Mouse (Mus musculus) myocyte (in vitro differentiated cells): Measurements from ENCODE around the gene Xrcc4. TPM values are rescaled to one million over a fixed set of nuclear protein-coding genes. Genes with fewer than 3 reads are reported as not detected.
"Not testable (repeated sequence)": the region's sequence is repeated elsewhere in the genome, so short reads cannot be mapped to it uniquely, and the experiment has no call there.

ENCODE experiments used
- H3K27me3 ChIP-seq: one replicate; pipeline ENCODE4 v1.6.1; 2011; ENCODE audit not compliant: control insufficient read depth, insufficient read depth, insufficient read length
- H3K36me3 ChIP-seq: one replicate; pipeline ENCODE4 v1.6.1; 2011; ENCODE audit not compliant: control insufficient read depth, insufficient read depth
- H3K4me2 ChIP-seq: one replicate; pipeline ENCODE4 v1.6.1; 2011; ENCODE audit warnings: low read depth, control low read depth
- H3K4me3 ChIP-seq: one replicate; pipeline ENCODE4 v1.5.1; 2011; ENCODE audit warnings: mild to moderate bottlenecking, control low read depth, moderate library complexity
- H3K79me2 ChIP-seq: one replicate; pipeline ENCODE4 v1.6.1; 2011; ENCODE audit not compliant: control insufficient read depth, insufficient read depth
- H3ac ChIP-seq: one replicate; pipeline ENCODE4 v1.6.1; 2011; ENCODE audit not compliant: control insufficient read depth, insufficient read length
- CEBPB ChIP-seq: IDR thresholded peaks from 2 replicates; pipeline ENCODE4 v1.6.1; 2011; ENCODE audit warnings: mild to moderate bottlenecking, moderate library complexity; ENCODE audit not compliant: poor library complexity, insufficient read depth, severe bottlenecking
- E2F4 ChIP-seq: IDR thresholded peaks from one replicate; pipeline ENCODE4 v1.6.1; 2011; ENCODE audit warnings: mild to moderate bottlenecking, control low read depth, moderate library complexity; ENCODE audit not compliant: insufficient read depth
- MAX ChIP-seq: IDR thresholded peaks from one replicate; pipeline ENCODE4 v1.6.1; 2011; ENCODE audit warnings: low read depth, mild to moderate bottlenecking, control low read depth
- MYOD1 ChIP-seq, 3 experiments: IDR thresholded peaks; one replicate each; pipeline ENCODE4 v1.6.1; 2011; ENCODE audit warnings: control low read depth in 2 of 3, low read depth in 2 of 3, mild to moderate bottlenecking in 2 of 3, moderate library complexity in 1 of 3; ENCODE audit not compliant: insufficient read length in 2 of 3, control insufficient read depth in 1 of 3
- MYOG ChIP-seq, 3 experiments: IDR thresholded peaks; one replicate each; pipeline ENCODE4 v1.6.1; 2011; ENCODE audit warnings: control low read depth in 2 of 3, low read depth in 2 of 3, mild to moderate bottlenecking in 2 of 3; ENCODE audit not compliant: insufficient read length in 2 of 3, control insufficient read depth in 1 of 3, insufficient read depth in 1 of 3
- POLR2A ChIP-seq: IDR thresholded peaks from one replicate; pipeline ENCODE4 v1.6.1; 2011; ENCODE audit warnings: low read depth, mild to moderate bottlenecking, control low read depth, moderate library complexity; ENCODE audit not compliant: insufficient read length
- POLR2AphosphoS2 ChIP-seq: IDR thresholded peaks from one replicate; pipeline ENCODE4 v1.6.1; 2011; ENCODE audit warnings: low read depth, control low read depth; ENCODE audit not compliant: insufficient read length
- REST ChIP-seq: IDR thresholded peaks from one replicate; pipeline ENCODE4 v1.6.1; 2011; ENCODE audit warnings: mild to moderate bottlenecking, control low read depth, moderate library complexity; ENCODE audit not compliant: insufficient read depth, insufficient read length
- SRF ChIP-seq: IDR thresholded peaks from one replicate; pipeline ENCODE4 v1.6.1; 2011; ENCODE audit warnings: low read depth; ENCODE audit not compliant: control insufficient read depth, insufficient read length
- TCF12 ChIP-seq: IDR thresholded peaks from one replicate; pipeline ENCODE4 v1.6.1; 2011; ENCODE audit warnings: mild to moderate bottlenecking, control low read depth; ENCODE audit not compliant: poor library complexity, insufficient read depth, severe bottlenecking
- TCF3 ChIP-seq: IDR thresholded peaks from one replicate; pipeline ENCODE4 v1.6.1; 2011; ENCODE audit warnings: low read depth, control low read depth; ENCODE audit not compliant: insufficient read length
- USF1 ChIP-seq: IDR thresholded peaks from one replicate; pipeline ENCODE4 v1.6.1; 2011; ENCODE audit warnings: low read depth, mild to moderate bottlenecking, control low read depth, moderate library complexity
- polyA plus RNA-seq: library from polyadenylated mRNA; unstranded; fragments of >200 nt; fragmentation: generic; extraction: Trizol; gene quantifications from one replicate; pipeline ENCODE4 v1.2.1, GENCODE M21; 2012; ENCODE audit warnings: missing spikeins

The Xrcc4 gene
- polyA plus RNA-seq, 1 experiment = 7.6 TPM

DNA sequence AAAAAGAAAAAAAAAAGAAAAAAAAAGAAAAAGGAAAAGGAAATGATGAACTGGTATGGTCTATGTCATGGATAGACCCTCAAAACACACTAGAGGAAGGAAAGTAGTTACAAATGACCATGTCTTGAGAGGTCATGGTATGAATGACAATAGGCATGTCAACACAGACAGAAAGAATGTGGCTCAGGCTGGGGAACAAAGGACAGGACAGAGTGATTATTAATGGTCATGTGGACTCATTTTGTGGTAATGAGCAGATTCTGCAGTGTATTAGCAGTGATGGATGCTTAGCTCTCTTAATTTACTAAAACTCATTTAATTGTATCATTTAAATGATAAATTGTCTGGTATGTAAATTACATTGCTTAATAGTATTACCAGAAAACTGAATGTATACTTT lies 333.1 kb downstream of the Xrcc4 start:
- Histone ChIP-seq H3K36me3 (no peaks in the 10 kb centered on the region), H3K79me2 (no peaks in the 10 kb centered on the region), H3K4me3 (no peak overlapping the region), H3K4me2 (no peak overlapping the region), H3ac (no peak overlapping the region), H3K27me3 (no peaks in the 10 kb centered on the region)
- TF ChIP-seq TCF3 (no peak), TCF12 (no peak), POLR2A (no peak), SRF (no peak), REST (no peak), MYOD1 (IDR thresholded peaks at IDR 0.05; ENCODE audit: control insufficient read depth in 1 of 3, insufficient read length in 2 of 3, low read depth in 2 of 3) (no peak), E2F4 (no peak), USF1 (no peak), CEBPB (no peak), MAX (no peak), POLR2AphosphoS2 (no peak), MYOG (IDR thresholded peaks at IDR 0.05; ENCODE audit: control insufficient read depth in 1 of 3, insufficient read depth in 1 of 3, insufficient read length in 2 of 3, low read depth in 2 of 3) (no peak)

DNA sequence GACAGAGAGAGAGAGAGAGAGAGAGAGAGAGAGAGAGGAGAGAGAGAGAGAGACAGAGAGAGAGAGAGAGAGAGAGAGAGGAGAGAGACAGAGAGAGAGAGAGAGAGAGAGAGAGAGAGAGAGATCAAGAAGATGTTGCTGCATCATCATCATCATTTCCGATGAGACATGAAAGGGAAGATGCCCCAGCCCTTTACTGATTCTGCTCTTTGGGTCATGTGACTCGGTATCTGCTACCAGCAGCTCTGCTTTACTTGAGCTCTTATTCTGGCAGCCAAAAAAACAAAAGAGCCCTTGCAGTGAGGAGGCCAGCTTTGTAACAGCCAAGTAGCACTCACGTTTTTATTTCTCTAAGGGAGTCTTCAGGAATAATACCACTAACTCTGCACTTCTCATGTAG lies 338.8 kb downstream of the Xrcc4 start:
- H3K4me2 ChIP-seq, H3K27me3 ChIP-seq, H3K79me2 ChIP-seq, H3K36me3 ChIP-seq, H3ac ChIP-seq, H3K4me3 ChIP-seq: not testable (repeated sequence)
- peak; percentile 20 for TF ChIP-seq USF1

DNA sequence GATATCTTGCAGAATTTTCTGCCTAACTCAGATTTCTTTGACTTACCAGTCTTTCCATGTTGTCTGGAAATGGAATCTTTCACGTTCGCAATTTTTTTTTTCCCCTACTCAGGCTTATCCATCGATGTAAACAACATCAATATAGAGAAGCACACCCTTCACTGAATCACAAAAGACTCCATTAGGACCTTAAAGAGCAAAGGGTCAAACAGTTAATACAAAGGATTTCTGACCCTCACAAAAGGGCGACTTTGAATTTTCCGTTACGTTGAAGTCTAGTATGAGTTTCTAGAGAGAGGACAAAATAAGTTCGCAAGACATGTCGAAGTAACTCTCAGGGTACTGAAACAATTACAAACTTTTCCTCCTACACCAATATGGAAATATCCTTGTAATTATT lies 346.2 kb downstream of the Xrcc4 start:
- Histone ChIP-seq H3K27me3 (no peaks in the 10 kb centered on the region), H3K79me2 (peaks cover 20% of the 10 kb centered on the region), H3ac (no peak overlapping the region), H3K4me2 (no peak overlapping the region), H3K36me3 (no peaks in the 10 kb centered on the region), H3K4me3 (peak overlapping the region; percentile 90)
- no peak for TF ChIP-seq POLR2A
- no peak for TF ChIP-seq SRF
- TF ChIP-seq TCF3 = no peak
- no peak for TF ChIP-seq MYOG (IDR thresholded peaks at IDR 0.05; ENCODE audit: control insufficient read depth in 1 of 3, insufficient read depth in 1 of 3, insufficient read length in 2 of 3, low read depth in 2 of 3)
- no peak for TF ChIP-seq CEBPB
- TF ChIP-seq POLR2AphosphoS2 = no peak

DNA sequence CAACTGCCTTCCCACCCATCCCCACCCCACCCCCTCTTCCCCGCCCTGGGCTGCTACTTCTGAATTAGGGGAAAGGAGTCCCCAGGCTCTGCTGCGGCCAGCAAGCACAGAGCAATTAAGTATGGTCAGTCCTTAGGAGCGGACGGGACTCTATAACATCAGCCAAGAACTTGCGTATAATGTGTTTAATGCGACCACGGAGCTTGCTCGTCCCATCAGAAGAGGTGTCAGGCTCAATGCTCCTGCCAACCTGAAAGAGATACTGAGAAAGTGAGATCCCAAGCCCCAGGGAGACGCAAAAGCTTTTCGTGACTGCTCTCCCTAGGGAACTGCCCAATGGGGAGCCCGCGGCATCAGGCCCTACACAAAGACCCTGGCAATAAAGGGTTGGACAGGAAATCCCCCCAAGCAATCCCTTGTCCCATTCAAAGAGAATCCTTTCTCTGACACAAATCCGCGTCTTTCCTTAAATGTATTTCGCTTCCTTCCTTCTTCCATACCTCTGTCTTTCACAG lies 346.7 kb downstream of the Xrcc4 start:
- Histone ChIP-seq H3ac (peak overlapping the region; percentile 7), H3K36me3 (no peaks in the 10 kb centered on the region), H3K27me3 (no peaks in the 10 kb centered on the region), H3K79me2 (peaks cover 23% of the 10 kb centered on the region), H3K4me2 (peak overlapping the region; percentile 94), H3K4me3 (peak overlapping the region; percentile 90)
- TF ChIP-seq MAX = no peak
- no peak for TF ChIP-seq TCF12
- TF ChIP-seq MYOD1 (IDR thresholded peaks at IDR 0.05; ENCODE audit: control insufficient read depth in 1 of 3, insufficient read length in 2 of 3, low read depth in 2 of 3) = no peak
- no peak for TF ChIP-seq TCF3
- no peak for TF ChIP-seq POLR2A
- TF ChIP-seq POLR2AphosphoS2 = no peak
- TF ChIP-seq USF1 = no peak
- TF ChIP-seq REST = no peak
- TF ChIP-seq E2F4 = no peak

DNA sequence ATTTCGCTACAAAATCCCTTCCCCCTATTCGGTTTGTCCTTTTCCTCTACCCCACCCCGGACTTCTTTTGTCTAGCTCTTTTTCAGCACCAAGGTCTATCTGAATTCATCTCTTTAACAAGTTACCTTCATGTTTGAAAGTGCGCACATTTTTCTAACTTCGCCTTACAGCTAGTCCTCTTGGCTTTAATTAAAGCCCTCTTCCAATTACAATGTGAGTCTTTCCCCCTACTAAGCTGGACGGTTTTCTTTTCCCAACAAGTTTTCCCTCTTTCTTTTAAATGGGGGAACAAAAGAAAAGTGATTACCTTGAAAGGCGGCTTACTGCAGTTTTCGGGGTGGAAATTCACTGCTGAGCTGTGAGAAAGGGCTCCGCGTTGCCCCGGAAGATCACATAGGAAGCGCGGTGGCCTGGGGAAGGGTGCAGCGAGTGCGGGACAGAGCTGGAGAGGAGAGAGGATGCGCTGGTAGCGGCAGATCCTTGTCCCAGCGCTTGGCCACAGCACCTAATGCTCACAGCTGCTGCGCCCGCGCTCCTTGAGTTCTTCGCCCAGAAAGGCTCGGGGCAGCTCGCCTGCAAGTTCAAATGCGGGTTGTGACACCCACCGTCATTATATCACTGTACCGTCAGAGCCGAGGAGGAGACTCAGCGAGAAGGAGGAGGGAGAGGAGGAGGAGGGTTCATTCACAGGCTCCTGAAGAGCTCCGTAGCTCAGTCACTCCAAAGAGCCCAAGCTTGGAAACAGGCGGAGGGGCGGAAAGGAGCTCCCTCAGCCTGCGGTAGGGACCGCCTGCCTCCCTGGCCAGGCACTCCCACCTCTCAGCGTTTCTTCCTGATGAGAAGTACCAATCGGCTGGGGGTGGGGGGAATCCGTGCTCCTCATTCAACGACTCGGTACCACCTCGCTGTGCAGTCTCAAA lies 347.4 kb downstream of the Xrcc4 start, which contains the start of gene Vcan:
TSS of gene Vcan (minus strand) at position 744 of the 920 bp plus-strand sequence.
- Histone ChIP-seq H3K36me3 (no peaks in the 10 kb centered on the region), H3K4me2 (peak within 1 kb of the TSS; percentile 94), H3K79me2 (peaks cover 29% of the 10 kb centered on the region), H3ac (peak within 1 kb of the TSS; percentile 7), H3K4me3 (peak within 1 kb of the TSS; percentile 90), H3K27me3 (no peaks in the 10 kb centered on the region)
- no peak for TF ChIP-seq SRF
- TF ChIP-seq USF1 = no peak
- no peak for TF ChIP-seq E2F4
- TF ChIP-seq MAX = no peak
- TF ChIP-seq POLR2A = peak; percentile 88
- TF ChIP-seq TCF12 = no peak
- no peak for TF ChIP-seq CEBPB
- TF ChIP-seq MYOG (IDR thresholded peaks at IDR 0.05; ENCODE audit: control insufficient read depth in 1 of 3, insufficient read depth in 1 of 3, insufficient read length in 2 of 3, low read depth in 2 of 3) = peak in 1 of 3 experiments; percentile 56
- TF ChIP-seq TCF3 = no peak
- peak in 1 of 3 experiments; percentile 40 for TF ChIP-seq MYOD1 (IDR thresholded peaks at IDR 0.05; ENCODE audit: control insufficient read depth in 1 of 3, insufficient read length in 2 of 3, low read depth in 2 of 3)
- peak; percentile 84 for TF ChIP-seq POLR2AphosphoS2
- no peak for TF ChIP-seq REST
